Mouse (Mus musculus) heart, adult 11 months (tissue): ENCODE data around the gene Slc38a9.

Source experiments
- DNase-seq: peaks from one replicate; pipeline ENCODE4 v3.0.0; 2022

Slc38a9 gene

GRCm38 (mm10) chr13:112660574-112661381 is at the start of gene Slc38a9:
Slc38a9 (plus strand) TSS chr13:112660751.
- peak; percentile 99 for DNase-seq

- no peak for DNase-seq
Observed at GRCm38 (mm10) chr13:112621592-112621991, 39.0 kb upstream of the Slc38a9 start.

GRCm38 (mm10) chr13:112623656-112624055 is 36.9 kb upstream of the Slc38a9 start:
- no peak for DNase-seq

- DNase-seq, result no peak
Observed at GRCm38 (mm10) chr13:112624622-112625021, 35.9 kb upstream of the Slc38a9 start.

- DNase-seq, result no peak
Observed at GRCm38 (mm10) chr13:112625566-112625965, 35.0 kb upstream of the Slc38a9 start.

- no peak for DNase-seq
Observed at GRCm38 (mm10) chr13:112635174-112635837, 25.2 kb upstream of the Slc38a9 start.

GRCm38 (mm10) chr13:112636498-112636897 is 24.1 kb upstream of the Slc38a9 start:
- DNase-seq, result no peak

- DNase-seq, result peak; percentile 94
Observed at GRCm38 (mm10) chr13:112639111-112639510, 21.4 kb upstream of the Slc38a9 start.

GRCm38 (mm10) chr13:112642897-112643296 is 17.7 kb upstream of the Slc38a9 start:
- no peak for DNase-seq

- no peak for DNase-seq
Observed at GRCm38 (mm10) chr13:112644996-112645395, 15.6 kb upstream of the Slc38a9 start.

GRCm38 (mm10) chr13:112645529-112646186 is 14.9 kb upstream of the Slc38a9 start:
- no peak for DNase-seq

GRCm38 (mm10) chr13:112651183-112651582 is 9.4 kb upstream of the Slc38a9 start:
- DNase-seq, result no peak

- peak; percentile 78 for DNase-seq
Observed at GRCm38 (mm10) chr13:112652205-112652604, 8.3 kb upstream of the Slc38a9 start, which contains the start of gene Ddx4. Ddx4 (minus strand) TSS chr13:112652475.

GRCm38 (mm10) chr13:112659986-112660573 is 471 bp upstream of the Slc38a9 start:
- no peak for DNase-seq

- no peak for DNase-seq
Observed at GRCm38 (mm10) chr13:112661687-112662086, 1.1 kb downstream of the Slc38a9 start.

- DNase-seq, result peak; percentile 86
Observed at GRCm38 (mm10) chr13:112666433-112667024, 6.0 kb downstream of the Slc38a9 start.

GRCm38 (mm10) chr13:112667215-112667614 is 6.7 kb downstream of the Slc38a9 start:
- DNase-seq, result peak; percentile 87

GRCm38 (mm10) chr13:112671708-112672107 is 11.2 kb downstream of the Slc38a9 start:
- DNase-seq, result peak; percentile 85

GRCm38 (mm10) chr13:112672797-112673196 is 12.2 kb downstream of the Slc38a9 start:
- DNase-seq, result peak; percentile 61

GRCm38 (mm10) chr13:112673899-112674447 is 13.4 kb downstream of the Slc38a9 start:
- DNase-seq, result peak; percentile 97

- peak; percentile 14 for DNase-seq
Observed at GRCm38 (mm10) chr13:112678154-112678553, 17.6 kb downstream of the Slc38a9 start.

GRCm38 (mm10) chr13:112683312-112683711 is 22.8 kb downstream of the Slc38a9 start:
- DNase-seq, result peak; percentile 17
